In the genomic region with DNA sequence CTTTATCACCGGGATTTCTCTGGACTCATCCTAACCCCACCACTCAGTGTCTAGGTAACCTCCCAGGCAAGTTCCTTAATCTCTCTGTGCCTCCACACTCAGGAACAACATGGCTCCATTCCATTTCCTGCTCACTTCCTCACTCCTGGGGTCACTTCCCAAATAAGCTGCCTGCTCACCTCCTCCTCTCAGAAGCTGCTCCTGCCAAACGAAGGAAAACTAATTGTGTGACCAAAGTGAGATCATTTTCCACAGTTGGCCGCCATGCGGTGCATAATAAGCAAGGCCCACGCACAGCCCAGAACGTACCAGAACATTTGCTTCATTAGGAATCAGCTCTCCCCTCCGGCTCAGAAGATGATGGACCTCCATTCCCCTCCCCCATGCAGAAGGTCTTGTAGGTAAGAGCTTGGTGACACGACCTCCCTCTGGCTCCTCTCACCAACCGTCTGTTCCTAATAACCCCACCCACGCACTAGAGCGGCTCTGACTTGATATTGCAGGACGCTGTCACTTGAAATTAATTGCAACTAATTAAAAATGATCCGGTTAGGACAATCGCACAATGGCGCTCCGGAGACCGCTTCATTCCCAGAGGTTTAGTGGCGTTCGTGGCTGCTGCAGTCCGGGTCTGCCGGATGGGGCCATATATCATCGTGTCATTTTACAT, we compare ENCODE assay signal across 9 mouse cellular contexts. TPM values are rescaled to one million over a fixed set of nuclear protein-coding genes. Genes with fewer than 3 reads are reported as not detected.
DNase-seq lines count a peak whose midpoint lies in the region; ATAC-seq lines count a peak whose summit lies in the region.
"Had no signal": no experiment of that assay in that cellular context is flagged by ENCODE, and none has a peak within 500 bp of the region (broad histone marks: within the 10 kb centered on the region; RNA-seq: fewer than 3 reads in every experiment).

No protein-coding gene starts in this region.

- H3K27me3 ChIP-seq in intestine, embryonic 16.5 days (replicated peaks; ENCODE audit: control insufficient read depth, insufficient read depth, low read length) = no peaks in the 10 kb centered on the region
- H3K27me3 ChIP-seq in liver, embryonic 12.5 days (replicated peaks) = 0 out of 2 replicates have a peak, but pooled peaks cover 8% of the 10 kb centered on the region

- H3K9me3 ChIP-seq in intestine, embryonic 16.5 days (ENCODE audit: control insufficient read depth, low read length) = no peaks in the 10 kb centered on the region
- no peaks in the 10 kb centered on the region for H3K9me3 ChIP-seq in liver, embryonic 12.5 days (replicated peaks)

- no peaks in the 10 kb centered on the region for H3K4me1 ChIP-seq in intestine, embryonic 16.5 days (ENCODE audit: control insufficient read depth, insufficient read depth, low read length)
- H3K4me1 ChIP-seq in liver, embryonic 12.5 days = no peaks in the 10 kb centered on the region

- no peaks in the 10 kb centered on the region for H3K36me3 ChIP-seq in intestine, embryonic 16.5 days (ENCODE audit: control insufficient read depth, insufficient read depth, low read length)
- H3K36me3 ChIP-seq in liver, embryonic 12.5 days = no peaks in the 10 kb centered on the region

- H3K27ac ChIP-seq in intestine, embryonic 16.5 days (ENCODE audit: low read length) = no peak overlapping the region
- no peak overlapping the region for H3K27ac ChIP-seq in liver, embryonic 12.5 days

- ATAC-seq in intestine, embryonic 16.5 days = no peak
- ATAC-seq in liver, embryonic 12.5 days = no peak

- no peak overlapping the region for H3K4me3 ChIP-seq in intestine, embryonic 16.5 days (ENCODE audit: low read length)
- H3K4me3 ChIP-seq in liver, embryonic 12.5 days = no peak overlapping the region

- 72% methylated on average over 22 of the region's 22 CpGs for WGBS in intestine, embryonic 16.5 days
- WGBS in liver, embryonic 12.5 days (ENCODE audit: insufficient replicate concordance) = 74% methylated on average over 22 of the region's 22 CpGs

- H3K9ac ChIP-seq in intestine, embryonic 16.5 days (ENCODE audit: low read depth, low read length) = no peak overlapping the region
- H3K9ac ChIP-seq in liver, embryonic 12.5 days = no peak overlapping the region

- peak; percentile 39 to 41 for DNase-seq in right cerebral cortex, postnatal 10 days (ENCODE audit: low spot score in 2 of 2)
- no peak for DNase-seq in right cerebral cortex, postnatal 36 days (ENCODE audit: low spot score in 2 of 2)
- peak; percentile 15 for DNase-seq in kidney, adult 18-20 months
- peak; percentile 64 for DNase-seq in layer of hippocampus, adult 9-11 months
- no peak for DNase-seq in cerebellum, postnatal 4 days (ENCODE audit: low spot score in 2 of 2)
- DNase-seq: adrenal gland, postnatal 36 days; thymus, postnatal 25 days had no signal

- no peak overlapping the region for H3K4me2 ChIP-seq in intestine, embryonic 16.5 days (ENCODE audit: low read depth, low read length)
- H3K4me2 ChIP-seq in liver, embryonic 12.5 days = no peak overlapping the region

RNA-seq across cellular contexts. Expression of gene Zfp503, which starts 26.9 kb away (rescaled TPM):
- polyA plus RNA-seq in intestine, embryonic 16.5 days (2015; fragmentation: Nextera tagmentation; extraction: Ambion mirVana) = 5.1 and 7.2 TPM in 2 replicates
- 2.8 and 4.0 TPM in 2 replicates for polyA plus RNA-seq in liver, embryonic 12.5 days (2016; fragmentation: Nextera tagmentation; extraction: Ambion mirVana)

RNA-seq across cellular contexts. Expression of gene Lrmda, which starts 57.0 kb away (rescaled TPM):
- 0.53 and 0.81 TPM in 2 replicates for polyA plus RNA-seq in intestine, embryonic 16.5 days (2015; fragmentation: Nextera tagmentation; extraction: Ambion mirVana)
- polyA plus RNA-seq in liver, embryonic 12.5 days (2016; fragmentation: Nextera tagmentation; extraction: Ambion mirVana) = 0.23 and 0.49 TPM in 2 replicates

Comparison
In these comparisons a context has a peak if more than half of its experiments do, and no peak if none do; other contexts are left out.
1. DNase-seq: peak in right cerebral cortex, postnatal 10 days (2 of 2), kidney, adult 18-20 months (single experiment) and layer of hippocampus, adult 9-11 months (single experiment); none in right cerebral cortex, postnatal 36 days (0 of 2) and cerebellum, postnatal 4 days (0 of 2).